Mouse (Mus musculus): ENCODE results near the gene Irs1. TPM values are rescaled to one million over a fixed set of nuclear protein-coding genes. Genes with fewer than 3 reads are reported as not detected.

Gene Irs1
- 10 to 100 TPM; 17.0 to 24.9 TPM for total RNA-seq (2021)
- long read RNA-seq, experiment 1, partial matches to known transcripts = 0 of 5 reads
- long read RNA-seq, experiment 1, other reads (novel, unspliced or antisense) = 5 of 5 reads
- long read RNA-seq, experiment 2, full-length matches to known transcripts = 3 of 6 reads
- long read RNA-seq, experiment 2, partial matches to known transcripts = 0 of 6 reads
- long read RNA-seq, experiment 2, other reads (novel, unspliced or antisense) = 3 of 6 reads

DNA sequence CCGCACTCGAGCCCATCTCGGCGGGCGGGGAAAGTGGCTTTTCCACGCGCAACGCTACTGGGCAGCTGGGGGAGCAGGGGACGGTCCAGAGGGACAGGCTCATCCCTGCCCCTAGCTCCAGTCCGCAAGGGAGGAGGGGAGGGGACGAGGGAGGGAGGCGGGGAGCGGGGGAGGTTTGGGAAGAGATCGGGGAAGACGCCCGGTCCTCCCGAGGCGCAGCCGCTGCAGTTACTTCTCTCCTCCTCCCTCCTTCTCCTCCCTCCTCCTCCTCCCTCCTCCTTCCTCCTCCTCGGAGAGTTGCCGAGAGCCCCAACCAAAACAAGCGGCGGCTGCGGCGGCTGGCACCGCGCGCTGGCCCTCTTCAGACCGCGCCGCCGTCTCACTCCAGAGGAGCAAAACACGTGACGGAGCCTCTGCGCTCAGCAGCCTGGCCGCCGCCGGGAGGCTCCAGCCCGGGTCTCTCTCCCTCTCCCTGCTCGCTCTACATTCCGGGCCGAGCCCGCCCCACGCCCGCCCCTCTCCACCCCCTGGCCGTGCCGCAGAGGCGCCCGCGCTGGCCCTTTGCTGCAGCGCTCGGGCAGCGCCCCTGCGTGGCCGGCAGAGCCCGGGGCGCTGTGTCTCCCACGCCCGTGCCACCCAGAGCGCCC, at the start of gene Irs1:
TSS of gene Irs1 (minus strand) at position 266 of the 647 bp plus-strand sequence.
- peak; percentile 93 for DNase-seq

DNA sequence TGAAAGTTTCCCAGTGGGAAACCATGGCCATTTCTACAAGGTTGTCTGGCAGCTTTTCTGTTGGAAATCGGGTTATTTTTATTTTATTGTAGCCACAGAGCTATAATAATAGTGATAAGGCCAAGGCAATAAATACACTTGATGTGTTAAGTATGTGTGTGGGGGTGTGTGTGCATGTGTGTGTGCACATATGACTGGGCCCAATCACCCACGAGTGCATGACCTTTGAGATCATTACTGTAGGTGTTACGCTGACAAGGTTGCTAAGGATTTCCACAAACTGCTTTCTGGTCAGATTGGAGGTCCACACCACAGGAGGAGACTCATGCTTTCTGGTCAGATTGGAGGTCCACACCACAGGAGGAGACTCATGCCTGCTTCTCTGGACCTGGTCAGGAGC, 43.3 kb upstream of the Irs1 start:
- DNase-seq = no peak

DNA sequence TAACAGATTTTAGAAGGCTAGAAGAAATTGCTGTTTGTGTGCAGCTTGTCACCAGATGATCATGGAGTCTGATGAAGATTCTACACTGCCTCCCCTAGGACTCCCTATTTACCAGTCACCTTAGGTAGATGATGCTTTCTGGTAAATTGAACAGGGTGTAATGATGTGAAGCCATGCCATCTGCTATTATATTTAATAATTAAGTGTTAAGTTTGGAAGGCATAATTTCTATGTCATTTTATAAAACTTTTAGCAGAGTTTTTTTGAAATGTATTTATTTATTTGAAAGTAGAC, 38.7 kb upstream of the Irs1 start:
- no peak for DNase-seq

DNA sequence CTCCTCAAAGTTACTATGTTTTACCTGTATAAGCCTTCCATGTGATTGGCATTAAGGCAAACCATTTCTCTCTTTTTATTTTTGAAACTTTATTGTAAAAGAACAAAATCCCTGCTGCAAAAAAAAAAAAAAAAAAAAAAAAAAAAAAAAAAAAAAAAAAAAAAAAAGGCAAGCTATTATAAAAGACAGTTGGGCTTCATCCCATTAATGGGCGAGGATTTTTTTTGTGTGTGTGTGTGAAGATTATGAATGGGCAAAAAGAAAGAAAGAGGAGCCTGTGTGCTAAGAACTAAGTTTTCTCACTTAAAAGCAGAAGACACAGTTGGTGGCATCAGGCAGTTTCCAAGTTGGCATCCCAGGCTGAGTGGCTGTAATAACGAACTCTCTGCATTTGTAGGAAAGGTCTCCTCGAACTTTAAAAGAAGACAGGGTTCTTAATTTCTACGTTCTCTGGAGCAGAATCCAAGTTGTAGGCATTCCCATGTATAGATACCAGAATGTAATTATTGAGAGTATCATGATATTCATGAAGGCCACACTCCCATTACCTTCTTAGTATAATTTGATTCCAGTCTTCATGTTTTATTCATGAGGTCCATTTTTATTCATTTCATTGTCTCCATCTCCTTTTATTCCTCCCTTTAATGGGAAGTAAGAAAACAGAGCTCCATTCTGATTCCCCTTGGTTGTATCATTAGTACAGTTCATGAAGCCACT, 38.2 kb upstream of the Irs1 start:
- no peak for DNase-seq

DNA sequence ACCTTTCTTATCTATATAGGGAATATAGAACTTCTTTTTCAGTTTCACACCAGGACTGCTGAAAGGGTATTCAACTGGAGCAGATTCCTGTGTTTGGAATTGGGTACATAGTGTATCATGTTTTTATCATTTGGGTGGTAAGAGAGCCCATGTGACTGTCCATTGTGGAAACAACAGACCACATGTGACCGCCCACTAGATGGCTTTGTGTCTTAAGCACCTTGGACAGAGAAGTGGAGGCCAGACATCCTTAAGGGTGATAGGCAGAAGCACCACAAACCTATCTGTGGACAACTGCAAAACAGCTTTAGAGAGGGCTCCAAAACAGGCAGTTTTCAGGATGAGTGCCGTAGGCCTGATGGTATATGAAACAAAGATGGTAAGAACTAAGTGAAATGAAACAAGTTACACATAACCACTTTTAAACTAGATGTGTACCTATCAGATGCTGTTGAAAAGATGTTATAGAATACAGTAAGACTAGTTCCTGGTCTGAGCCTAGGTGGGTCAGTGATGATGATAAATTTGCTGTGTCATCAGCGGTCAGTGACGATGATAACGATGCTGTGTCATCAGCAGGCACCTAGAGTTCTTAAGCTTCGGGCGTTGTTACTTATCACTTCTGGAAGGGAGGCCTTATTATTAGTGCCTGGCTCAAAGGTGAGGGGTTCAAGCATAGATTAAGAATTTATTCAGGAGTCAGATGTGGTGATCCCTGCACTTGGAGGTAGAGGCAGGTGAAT, 37.0 kb upstream of the Irs1 start:
- no peak for DNase-seq

DNA sequence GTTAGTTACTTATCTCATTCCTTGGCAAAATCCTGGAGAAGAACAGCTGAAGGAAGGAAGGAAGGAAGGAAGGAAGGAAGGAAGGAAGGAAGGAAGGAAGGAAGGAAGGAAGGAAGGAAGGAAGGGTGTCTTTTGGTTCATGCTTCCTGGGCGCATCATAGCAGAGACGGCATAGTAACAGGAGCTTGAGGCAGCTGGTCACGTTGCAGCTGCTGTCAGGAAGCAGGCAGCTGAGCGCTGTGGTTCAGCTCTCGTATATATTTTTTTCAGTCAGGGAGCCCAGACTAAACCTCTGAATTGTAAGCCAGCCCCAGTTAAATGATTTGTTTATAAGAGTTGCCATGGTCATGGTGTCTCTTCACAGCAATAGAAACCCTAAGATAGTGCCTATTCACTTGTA, 34.9 kb upstream of the Irs1 start:
- no peak for DNase-seq

DNA sequence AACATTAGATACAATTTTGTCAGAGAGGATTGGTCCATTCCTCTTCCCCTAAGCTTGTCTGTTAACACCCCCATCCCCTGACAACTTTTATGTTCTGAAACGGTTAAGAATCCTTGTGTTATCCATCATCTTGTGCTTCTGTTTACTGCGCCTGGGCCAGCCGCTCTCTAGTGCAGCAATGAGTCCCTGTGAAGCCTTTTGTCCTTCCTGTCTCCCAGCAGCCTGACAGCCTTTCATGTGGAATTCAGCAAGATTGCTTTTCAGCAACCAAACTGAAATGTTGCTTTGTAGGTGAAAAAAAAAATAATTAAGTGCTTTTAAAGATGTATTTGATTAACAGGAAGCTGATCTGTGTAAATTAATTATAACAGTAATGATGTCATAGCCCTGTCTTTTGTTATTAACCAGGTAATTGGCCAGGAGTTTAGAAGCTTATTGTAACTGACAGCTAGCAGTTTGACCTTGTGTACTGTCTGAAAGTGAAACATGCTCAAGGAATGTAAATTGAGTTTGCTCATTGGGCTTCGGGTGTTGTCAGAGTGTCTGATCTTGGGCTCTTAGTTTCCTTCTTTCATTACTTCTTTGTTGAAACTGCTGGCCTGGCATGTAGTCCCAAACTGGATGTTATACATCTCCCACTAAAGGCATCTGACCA, 33.0 kb upstream of the Irs1 start:
- DNase-seq = no peak

DNA sequence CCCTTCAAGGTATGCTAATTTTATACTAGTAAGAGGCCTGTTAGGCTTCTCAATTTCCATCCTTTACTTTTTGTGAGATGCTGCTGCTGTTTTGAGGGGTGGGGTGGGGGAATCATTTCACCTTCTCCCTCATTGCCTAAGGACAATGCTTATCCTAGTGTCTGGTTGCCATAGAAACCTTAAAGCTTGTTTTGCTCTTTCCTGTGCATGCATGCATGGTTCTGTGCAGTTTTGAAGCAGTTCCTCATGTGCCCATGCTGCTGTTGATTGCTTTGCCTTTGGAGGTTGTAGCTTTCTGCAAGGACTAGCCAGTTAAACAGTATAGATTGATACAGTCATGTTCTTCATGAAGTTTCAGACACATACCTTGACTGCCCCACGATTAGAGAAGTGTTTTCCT, 30.2 kb upstream of the Irs1 start:
- no peak for DNase-seq

DNA sequence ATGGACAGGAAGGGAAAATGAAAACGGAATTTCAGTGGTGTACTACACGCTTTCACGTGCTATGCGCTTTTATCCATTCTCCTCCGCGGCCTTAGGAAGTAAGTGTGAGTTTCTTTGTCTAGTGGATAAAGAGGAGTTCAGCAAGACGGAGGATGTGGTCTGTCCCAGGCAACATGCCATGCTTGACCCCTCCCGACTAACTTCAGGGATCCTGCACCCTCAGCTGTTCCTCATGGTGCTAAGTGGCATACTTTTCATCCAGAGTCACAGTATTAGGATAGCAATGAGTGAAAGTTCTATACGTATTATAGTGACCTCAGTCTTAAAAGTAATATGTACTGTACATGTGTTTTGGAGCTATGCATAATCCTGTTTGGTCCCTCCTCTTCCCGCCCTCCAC, 29.6 kb upstream of the Irs1 start:
- no peak for DNase-seq

DNA sequence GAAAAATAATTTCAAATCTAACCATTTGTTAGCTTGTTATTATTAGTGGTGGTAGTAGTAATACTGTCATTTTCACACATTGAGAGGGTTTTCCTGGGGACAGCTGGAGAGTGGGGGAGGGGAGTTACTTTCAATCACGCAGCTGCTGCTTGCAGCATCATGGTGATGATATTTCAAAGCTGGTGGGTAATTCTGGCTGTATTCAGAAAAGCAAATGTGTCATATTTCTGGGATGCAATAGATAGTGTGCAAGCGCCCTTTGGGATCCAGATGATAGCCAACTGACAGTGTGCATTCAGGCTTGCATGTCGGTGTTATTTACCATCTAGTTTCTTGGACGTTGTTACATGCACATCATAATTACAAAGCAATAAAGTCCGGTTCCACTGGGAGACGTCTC, 29.2 kb upstream of the Irs1 start:
- no peak for DNase-seq

DNA sequence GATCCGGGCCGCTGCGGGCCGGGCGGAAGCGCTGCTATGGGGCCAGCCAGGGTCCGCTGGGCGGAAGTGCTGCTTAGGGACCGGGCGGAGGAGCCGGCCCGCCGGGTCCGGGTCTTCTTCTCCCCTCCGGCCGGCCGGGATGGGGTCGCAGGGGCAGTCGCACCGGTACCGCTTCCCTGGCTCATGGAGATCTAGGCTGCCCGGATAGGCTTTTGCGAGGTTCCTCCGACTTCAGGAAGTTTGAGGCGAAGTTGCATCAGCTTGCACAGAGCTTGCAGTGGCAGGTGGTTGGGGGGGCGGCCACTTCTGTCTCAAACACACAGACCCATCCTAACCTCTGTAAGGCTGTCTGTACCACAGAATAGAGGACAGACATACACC, 25.5 kb upstream of the Irs1 start:
- DNase-seq = peak; percentile 54

DNA sequence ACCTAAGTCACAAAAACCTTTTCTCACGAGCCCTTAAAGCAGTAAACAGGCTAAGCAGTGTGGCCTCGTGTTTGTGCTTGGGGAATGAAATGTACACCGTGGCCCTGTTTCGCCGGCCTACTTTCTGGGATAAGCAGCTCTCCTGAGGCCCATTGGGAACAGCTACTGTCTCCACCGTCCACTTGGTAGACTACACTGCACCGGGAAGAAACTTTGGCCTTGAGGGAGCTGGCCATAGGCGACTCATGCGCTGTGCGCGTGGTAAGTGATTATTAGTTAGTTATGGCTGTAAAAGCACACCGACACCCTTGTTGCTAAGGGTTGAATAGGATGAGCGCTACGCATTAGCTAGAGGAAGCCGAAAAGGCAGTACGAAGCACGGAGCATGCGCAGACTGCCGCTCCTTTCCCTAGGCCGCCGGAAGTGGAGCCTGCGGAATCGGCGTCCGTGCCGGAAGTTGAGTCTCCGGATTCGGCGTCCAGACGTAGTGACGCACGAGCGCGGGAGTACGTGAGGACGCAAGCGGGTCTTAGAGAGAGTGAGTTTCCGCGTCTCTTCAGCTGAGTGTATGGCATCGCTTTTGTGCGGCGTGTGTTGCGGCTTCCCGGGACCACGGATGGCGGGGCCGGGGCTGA, 25.0 kb upstream of the Irs1 start, which contains the start of gene Rhbdd1:
TSS of gene Rhbdd1 (plus strand) at position 342 of the 635 bp plus-strand sequence.
- DNase-seq = peak; percentile 98

DNA sequence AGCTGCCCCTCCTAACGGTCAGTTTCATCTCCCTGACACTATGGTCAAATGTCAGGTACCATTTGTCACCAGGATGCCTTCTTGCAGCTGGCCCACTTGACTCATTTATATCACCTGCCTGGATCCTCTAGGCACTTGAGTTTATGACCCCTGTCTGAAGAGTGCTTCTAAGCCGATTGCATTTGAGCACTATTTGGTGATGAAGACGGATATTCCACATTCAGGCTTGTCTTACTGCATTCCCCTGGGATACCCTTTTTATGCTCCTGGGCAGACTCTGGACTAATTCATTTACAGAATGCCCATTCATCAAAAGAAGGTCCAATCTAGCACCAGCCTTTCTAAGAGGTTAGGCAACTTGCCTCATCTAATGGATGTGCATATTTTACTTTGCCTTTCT, 13.3 kb upstream of the Irs1 start:
- no peak for DNase-seq

DNA sequence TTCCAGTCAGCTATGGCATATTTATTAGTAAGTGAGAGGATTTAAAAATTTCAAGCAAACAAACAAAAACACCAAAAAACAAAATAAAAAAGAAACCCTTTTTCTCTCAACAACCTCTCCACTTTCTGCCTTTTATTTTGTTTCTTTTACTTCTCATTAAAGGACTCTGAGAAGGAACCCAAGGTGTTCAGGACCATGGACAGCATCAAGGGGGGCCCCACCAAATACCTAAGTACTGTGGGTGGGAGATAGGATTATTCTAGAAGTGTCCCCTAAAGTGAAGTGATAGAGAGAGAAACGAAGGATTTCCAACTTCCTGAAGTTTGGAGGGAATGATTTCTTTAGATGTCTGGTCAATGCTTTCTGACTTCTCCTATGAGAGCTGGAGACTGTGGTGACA, 7.4 kb upstream of the Irs1 start:
- no peak for DNase-seq

DNA sequence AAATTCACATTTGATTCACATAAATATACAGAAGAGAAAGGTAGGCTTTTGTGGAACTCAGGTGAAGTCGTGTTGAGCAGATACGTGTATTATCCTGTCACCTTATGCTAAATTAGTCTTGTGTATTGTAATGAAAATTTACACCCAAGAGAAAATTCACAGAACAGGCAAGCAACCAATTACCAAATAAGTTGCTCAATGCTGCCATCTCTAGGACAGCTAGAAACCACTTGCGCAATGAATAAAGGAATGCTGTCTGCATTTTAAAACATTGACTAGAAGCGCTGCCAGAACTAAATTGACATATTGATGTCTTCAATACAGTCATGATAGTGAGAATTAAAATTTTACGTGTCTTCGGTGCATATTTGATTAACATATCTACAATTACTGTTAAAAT, 2.9 kb upstream of the Irs1 start:
- peak; percentile 43 for DNase-seq

DNA sequence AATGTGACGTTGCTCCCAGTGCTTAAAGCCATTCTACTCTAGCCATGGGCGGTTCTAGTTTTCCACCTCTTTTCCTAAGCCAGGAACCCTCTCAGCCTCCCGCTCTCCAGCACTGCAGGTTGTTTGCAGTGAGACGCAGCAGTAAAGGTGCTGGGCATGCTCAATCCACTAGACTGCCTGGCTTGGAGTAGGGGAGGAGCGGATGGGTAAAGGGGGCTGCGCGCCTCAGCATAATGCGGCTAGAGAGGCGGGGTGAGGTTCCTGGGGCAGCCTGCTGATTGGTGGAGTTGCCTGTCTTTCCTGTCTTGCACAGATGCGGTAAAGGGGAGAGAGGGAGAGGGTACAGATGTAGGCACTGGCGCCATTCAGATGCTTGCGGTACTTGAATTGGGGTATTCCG, 1.6 kb upstream of the Irs1 start:
- peak; percentile 64 for DNase-seq

DNA sequence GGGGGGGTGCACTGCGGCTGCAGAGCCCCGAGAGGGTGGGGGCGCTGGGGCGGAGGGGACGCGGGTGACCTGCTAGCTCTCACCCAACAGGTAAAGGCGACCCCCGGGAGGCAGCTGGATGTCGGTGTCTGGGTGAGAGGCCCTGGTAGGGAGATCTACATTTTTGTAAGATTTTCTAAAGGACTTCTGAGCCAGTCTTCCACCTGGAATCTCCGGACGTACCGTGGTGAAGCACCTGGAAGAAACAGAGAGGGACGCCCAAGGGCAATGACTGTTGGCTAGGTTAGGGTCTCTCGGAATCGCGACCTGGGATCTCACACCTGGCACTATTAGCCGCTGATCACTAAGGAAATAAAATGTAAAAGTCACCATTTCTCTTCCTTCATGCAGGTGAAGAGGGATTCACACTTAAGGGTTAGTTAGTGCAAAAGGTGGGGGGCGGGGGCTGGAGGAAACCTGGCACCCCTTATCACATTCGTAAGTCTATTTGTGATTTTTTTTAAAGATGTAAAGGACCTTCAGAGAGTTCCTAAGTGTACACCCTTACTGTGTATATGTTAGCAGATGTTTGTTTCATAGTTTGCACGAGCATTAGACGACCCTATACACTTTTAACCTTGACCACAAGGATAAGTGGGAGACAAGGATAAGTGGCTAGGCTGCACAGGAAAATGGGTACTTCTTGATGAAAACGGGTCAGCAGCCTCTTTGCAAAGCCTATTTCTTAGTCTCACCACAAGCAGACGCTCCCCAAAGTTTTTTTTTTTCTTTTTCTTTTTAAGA, 905 bp upstream of the Irs1 start:
- DNase-seq = no peak

DNA sequence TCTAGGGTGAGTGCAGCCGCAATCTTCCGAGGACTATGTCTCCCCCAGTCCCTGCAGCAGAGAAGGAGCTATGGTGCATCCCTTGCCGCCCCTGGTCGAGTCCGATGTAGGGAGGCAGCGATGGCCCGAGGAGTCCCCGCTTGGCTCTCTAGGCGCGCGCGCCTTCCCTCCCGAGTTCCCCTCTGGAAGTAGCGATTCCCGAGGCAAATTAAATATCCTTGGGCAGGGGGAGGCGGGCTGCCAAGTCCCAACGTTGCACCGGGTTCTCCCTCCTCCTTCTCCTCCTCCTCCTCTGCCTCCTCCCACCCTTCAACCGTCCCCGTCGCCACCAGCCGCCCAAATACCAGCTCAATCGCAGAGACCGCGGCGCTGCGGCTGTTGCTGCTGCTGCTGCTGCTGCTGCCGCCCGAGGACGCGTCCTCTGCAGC, 479 bp downstream of the Irs1 start:
- peak; percentile 90 for DNase-seq

DNA sequence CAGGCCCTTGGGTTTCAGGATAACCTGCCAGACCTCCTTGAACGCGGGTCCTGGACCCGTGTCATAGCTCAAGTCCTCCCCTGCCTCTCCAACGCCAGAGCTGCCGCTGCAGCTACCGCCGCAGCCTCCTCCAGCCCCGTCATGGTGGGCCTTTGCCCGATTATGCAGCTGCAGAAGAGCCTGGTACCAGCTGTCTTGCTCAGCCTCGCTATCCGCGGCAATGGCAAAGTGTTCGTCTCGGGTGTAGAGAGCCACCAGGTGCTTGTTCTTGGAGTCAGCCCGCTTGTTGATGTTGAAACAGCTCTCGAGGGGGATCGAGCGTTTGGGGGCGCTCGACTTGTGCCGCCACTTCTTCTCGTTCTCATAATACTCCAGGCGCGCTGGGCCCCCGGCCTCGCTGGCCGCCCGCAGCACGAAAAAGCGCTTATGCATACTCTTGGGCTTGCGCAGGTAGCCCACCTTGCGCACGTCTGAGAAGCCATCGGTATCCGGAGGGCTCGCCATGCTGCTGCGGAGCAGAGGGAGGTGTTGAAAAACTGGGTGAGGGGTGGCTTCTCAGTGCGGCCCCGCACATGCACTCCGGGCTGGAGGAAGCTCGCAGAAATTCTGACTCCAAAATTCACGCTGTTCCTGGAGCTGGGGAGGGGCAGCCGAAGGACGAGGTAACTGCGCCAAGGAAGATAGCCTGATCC, 1.1 kb downstream of the Irs1 start:
- DNase-seq = peak; percentile 59

DNA sequence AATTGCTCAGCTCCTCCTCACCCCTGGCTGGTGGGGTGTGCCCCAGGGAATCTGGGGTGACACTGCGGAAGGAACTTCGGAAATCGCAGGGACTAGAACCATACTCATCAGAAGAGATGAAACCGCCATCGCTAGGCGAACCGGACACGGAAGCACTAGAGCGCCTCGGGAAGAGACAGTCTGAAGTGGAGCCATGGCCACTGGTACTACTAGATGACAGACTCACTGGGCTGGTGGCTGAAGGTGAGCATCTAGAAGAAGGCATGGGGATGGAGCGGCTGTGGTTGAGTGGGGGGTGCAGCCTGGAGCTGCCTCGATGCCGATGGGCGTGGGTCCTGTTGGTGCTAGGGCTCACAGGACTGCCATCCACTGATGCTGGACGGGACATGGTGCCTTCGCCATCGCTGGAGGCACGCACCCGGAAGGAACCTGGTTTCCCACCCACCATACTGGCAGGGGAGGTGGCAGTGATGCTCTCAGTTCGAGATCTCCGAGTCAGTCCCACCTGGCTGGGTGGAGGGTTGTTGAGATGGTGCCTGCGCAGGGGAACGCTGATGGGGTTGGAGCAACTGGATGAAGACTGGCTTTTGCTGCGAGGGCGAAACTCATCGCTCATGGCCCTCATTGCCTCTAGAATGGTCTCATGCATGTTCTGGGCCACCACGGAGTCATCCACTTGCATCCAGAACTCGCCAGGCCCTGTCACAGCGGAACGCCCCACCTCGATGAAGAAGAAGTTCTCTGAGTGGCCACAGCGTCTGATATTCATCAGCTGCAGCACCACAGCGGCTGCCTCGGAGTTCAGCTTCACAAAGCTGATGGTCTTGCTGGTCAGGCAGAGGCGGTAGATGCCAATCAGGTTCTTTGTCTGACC, 1.9 kb downstream of the Irs1 start:
- DNase-seq = no peak

Measured in adrenal gland, postnatal 10 days (tissue).